Mouse (Mus musculus) kidney, adult 9 months (tissue): ENCODE results near the gene Cyp4a29.
"Not testable (repeated sequence)": the region's sequence is repeated elsewhere in the genome, so short reads cannot be mapped to it uniquely, and the experiment has no call there.

Source experiments
- DNase-seq: peaks from one replicate; pipeline ENCODE4 v3.0.0; 2022

Cyp4a29 gene

GRCm38 (mm10) chr4:115241784-115242183, at the start of gene Cyp4a29:
TSS of gene Cyp4a29 (plus strand) at chr4:115242084.
- no peak for DNase-seq

- not testable (repeated sequence) for DNase-seq
Observed at GRCm38 (mm10) chr4:115232901-115233300, 9.0 kb upstream of the Cyp4a29 start.

- DNase-seq, result no peak
Observed at GRCm38 (mm10) chr4:115236462-115237096, 5.3 kb upstream of the Cyp4a29 start.

GRCm38 (mm10) chr4:115264687-115265569, 23.0 kb downstream of the Cyp4a29 start:
- DNase-seq, result peak; percentile 70

GRCm38 (mm10) chr4:115278215-115278982, 36.5 kb downstream of the Cyp4a29 start:
- DNase-seq, result peak; percentile 79

GRCm38 (mm10) chr4:115280342-115280741, 38.5 kb downstream of the Cyp4a29 start:
- DNase-seq, result no peak

GRCm38 (mm10) chr4:115280779-115281178, 38.9 kb downstream of the Cyp4a29 start:
- not testable (repeated sequence) for DNase-seq

GRCm38 (mm10) chr4:115281231-115281767, 39.4 kb downstream of the Cyp4a29 start:
- not testable (repeated sequence) for DNase-seq

GRCm38 (mm10) chr4:115298746-115299145, 56.9 kb downstream of the Cyp4a29 start, which contains the start of gene Cyp4a12a:
TSS of gene Cyp4a12a (plus strand) at chr4:115299046.
- peak; percentile 45 for DNase-seq
